Mouse (Mus musculus) stomach, embryonic 15.5 days (tissue): ENCODE results near the gene Ablim1. TPM values are rescaled to one million over a fixed set of nuclear protein-coding genes. Genes with fewer than 3 reads are reported as not detected.

ENCODE experiments used
- ATAC-seq: fragments of 200-750 bp; cut with Nextera tagmentation; 2 replicates; pipeline ENCODE4 v1.8.0; 2017; ENCODE audit warnings: low read depth, moderate number of reproducible peaks, moderate TSS enrichment; ENCODE audit not compliant: insufficient read depth, low FRiP score
- H3K27ac ChIP-seq: fragments of 300-500 bp; sonication (generic); 2 replicates; pipeline ENCODE4 v1.5.1; 2015; ENCODE audit warnings: mild to moderate bottlenecking, inconsistent platforms
- H3K27me3 ChIP-seq: fragments of 300-500 bp; sonication (generic); replicated peaks from 2 replicates; pipeline ENCODE4 v1.6.1; 2015; ENCODE audit warnings: inconsistent platforms
- H3K36me3 ChIP-seq: fragments of 300-500 bp; sonication (generic); 2 replicates; pipeline ENCODE4 v1.6.1; 2015; ENCODE audit warnings: inconsistent platforms
- H3K4me1 ChIP-seq: fragments of 300-500 bp; sonication (generic); 2 replicates; pipeline ENCODE4 v1.6.1; 2015; ENCODE audit warnings: inconsistent platforms
- H3K4me2 ChIP-seq: fragments of 300-500 bp; sonication (generic); 2 replicates; pipeline ENCODE4 v1.6.1; 2015; ENCODE audit warnings: mild to moderate bottlenecking, inconsistent platforms
- H3K4me3 ChIP-seq: fragments of 300-500 bp; sonication (generic); replicated peaks from 2 replicates; pipeline ENCODE4 v1.5.1; 2015; ENCODE audit warnings: inconsistent platforms
- H3K9ac ChIP-seq: fragments of 300-500 bp; sonication (generic); 2 replicates; pipeline ENCODE4 v1.6.1; 2015; ENCODE audit warnings: inconsistent platforms
- H3K9me3 ChIP-seq: fragments of 300-500 bp; sonication (generic); 2 replicates; pipeline ENCODE4 v1.6.1; 2016; ENCODE audit warnings: inconsistent platforms
- WGBS: fragments of 180-500 bp; shearing (Covaris S2); methylation state at CpG from one replicate; pipeline ENCODE4 v1.1.7; 2015; 5-methylcytosine and 5-hydroxymethylcytosine counted together
- polyA plus RNA-seq: library from polyadenylated mRNA; unstranded; fragments of >200 nt; fragmentation: Nextera tagmentation; extraction: Ambion mirVana; gene quantifications from 2 replicates; pipeline ENCODE4 v1.2.1, GENCODE M21; 2015

Gene Ablim1
- polyA plus RNA-seq, 1 experiment from 2014 or later: 41.2 TPM

DNA sequence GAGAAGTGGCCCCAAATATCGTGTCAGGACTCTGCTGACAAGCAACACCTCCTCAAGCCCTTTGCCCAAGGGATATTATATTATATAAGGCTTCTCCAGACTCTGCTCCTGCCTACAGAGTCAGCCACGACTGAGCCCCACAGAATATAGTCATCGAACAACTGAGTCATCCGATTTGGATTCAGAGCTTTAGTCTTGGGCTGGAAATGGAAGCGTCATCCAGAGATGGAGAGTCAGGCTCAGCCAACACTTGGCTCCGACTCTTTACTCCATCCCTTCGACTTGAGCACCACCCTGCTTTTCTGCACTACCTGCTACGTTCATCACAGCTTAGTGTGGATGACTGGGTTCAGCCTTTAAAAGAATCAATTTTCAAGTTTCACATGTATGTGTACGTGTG lies 17.3 kb downstream of the Ablim1 start:
- Histone ChIP-seq H3K9me3 (no peaks in the 10 kb centered on the region), H3K36me3 (no peaks in the 10 kb centered on the region), H3K27me3 (no peaks in the 10 kb centered on the region), H3K27ac (no peak overlapping the region), H3K4me2 (no peak overlapping the region), H3K4me3 (no peak overlapping the region), H3K4me1 (0 out of 2 replicates have a peak, but pooled peaks cover 6% of the 10 kb centered on the region), H3K9ac (no peak overlapping the region)
- WGBS: 91% methylated on average over 9 of the region's 9 CpGs
- no peak for ATAC-seq

DNA sequence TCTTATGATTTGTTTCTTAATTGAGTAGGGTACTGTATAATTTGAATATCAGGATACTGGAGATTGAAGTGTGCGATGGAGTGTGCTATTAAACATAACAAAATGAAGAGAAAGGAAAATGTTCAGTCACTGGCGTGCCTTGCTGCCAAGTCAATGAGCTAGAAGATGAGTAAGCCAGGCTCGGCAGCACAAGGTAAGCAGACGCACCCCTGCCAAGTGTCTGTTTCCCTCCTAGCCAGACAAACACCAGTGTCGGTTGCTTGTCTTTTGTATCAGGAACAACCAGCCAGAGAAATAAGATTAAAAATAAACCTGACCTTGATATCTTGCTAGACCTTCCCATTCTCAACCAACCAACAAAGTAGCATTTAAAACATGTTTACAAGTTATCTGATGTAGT lies 18.2 kb downstream of the Ablim1 start:
- H3K9ac ChIP-seq: no peak overlapping the region
- WGBS: 68% methylated on average over 5 of the region's 5 CpGs
- H3K36me3 ChIP-seq: no peaks in the 10 kb centered on the region
- no peak overlapping the region for H3K27ac ChIP-seq
- no peak overlapping the region for H3K4me3 ChIP-seq
- H3K9me3 ChIP-seq: no peaks in the 10 kb centered on the region
- no peaks in the 10 kb centered on the region for H3K27me3 ChIP-seq
- ATAC-seq: no peak
- H3K4me2 ChIP-seq: no peak overlapping the region
- no peaks in the 10 kb centered on the region for H3K4me1 ChIP-seq

DNA sequence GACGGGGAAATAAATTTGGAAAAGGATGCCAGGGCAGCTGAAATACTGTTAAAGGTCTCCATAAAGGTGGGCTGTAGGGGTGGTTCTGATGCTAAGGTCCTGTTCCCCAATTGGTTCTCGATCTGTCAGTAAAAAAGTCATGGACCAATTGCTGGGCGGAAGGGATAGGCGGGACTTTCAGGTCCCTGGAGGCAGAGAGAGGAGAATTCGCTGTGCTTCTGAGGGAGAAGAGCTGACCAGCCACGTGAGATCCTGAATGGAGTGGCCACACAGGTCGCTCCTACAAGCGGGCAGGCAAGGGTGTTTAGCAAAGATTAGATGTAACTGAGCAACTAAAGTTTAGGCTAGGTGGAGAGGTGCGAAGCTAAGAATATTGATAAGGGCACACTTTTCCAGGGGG lies 19.2 kb downstream of the Ablim1 start:
- 57% methylated on average over 9 of the region's 9 CpGs for WGBS

DNA sequence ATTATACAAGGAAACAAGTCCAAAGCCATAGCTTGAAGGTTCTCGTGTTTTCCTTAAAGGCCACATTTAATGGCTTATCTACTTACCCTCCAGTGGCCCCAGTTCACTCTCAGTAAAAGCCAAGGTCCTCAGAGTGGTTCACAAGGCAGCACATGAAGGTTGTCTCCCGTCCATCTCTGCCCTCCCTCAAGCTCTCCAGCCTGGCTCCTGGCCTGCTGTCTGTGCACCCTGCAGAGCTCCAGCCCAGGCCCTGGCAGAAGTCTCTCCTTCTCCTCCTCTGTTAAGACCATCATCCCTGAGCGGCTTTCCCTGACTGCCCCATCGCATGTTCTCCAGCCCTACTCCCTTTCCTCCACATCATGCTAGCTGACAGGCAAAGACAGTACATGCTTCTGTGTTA lies 20.4 kb downstream of the Ablim1 start:
- no peaks in the 10 kb centered on the region for H3K4me1 ChIP-seq
- WGBS: 75% methylated on average over 4 of the region's 4 CpGs
- H3K27ac ChIP-seq: peak overlapping the region; percentile 13; the same call in 1 of the 2 replicates
- H3K36me3 ChIP-seq: no peaks in the 10 kb centered on the region
- no peaks in the 10 kb centered on the region for H3K27me3 ChIP-seq
- H3K9me3 ChIP-seq: no peaks in the 10 kb centered on the region
- no peak overlapping the region for H3K9ac ChIP-seq
- no peak overlapping the region for H3K4me3 ChIP-seq
- ATAC-seq: no peak
- H3K4me2 ChIP-seq: no peak overlapping the region

More for the DNA sequence above, 19.2 kb downstream of the Ablim1 start:
- Histone ChIP-seq H3K4me2 (no peak overlapping the region), H3K9ac (no peak overlapping the region), H3K36me3 (no peaks in the 10 kb centered on the region), H3K9me3 (no peaks in the 10 kb centered on the region), H3K4me1 (no peaks in the 10 kb centered on the region), H3K27me3 (no peaks in the 10 kb centered on the region), H3K27ac (no peak overlapping the region), H3K4me3 (no peak overlapping the region)
- ATAC-seq: no peak

DNA sequence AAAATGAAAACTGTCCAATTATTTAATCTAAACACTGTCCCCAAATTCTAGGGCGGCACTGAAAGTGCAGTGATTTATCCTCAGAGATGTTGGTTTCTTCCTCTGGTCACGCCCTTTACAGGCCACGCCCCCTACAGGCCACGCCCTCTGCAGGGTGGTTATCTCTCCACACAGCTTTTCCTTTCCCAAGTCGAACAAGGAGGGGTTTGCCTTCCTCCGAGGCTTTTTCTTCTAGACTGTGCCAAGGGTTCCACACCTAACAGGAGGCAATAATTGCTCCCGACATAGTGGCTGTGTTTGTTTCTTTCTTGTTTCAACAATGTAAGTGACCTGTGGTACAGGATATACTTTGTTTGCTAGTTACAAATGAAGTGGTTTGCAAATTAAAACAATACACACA lies 21.0 kb downstream of the Ablim1 start:
- Histone ChIP-seq H3K36me3 (no peaks in the 10 kb centered on the region), H3K9me3 (no peaks in the 10 kb centered on the region), H3K27me3 (no peaks in the 10 kb centered on the region), H3K4me1 (no peaks in the 10 kb centered on the region), H3K4me2 (no peak overlapping the region), H3K4me3 (no peak overlapping the region), H3K27ac (no peak overlapping the region), H3K9ac (no peak overlapping the region)
- peak; percentile 66 for ATAC-seq
- 30% methylated on average over 7 of the region's 7 CpGs for WGBS

DNA sequence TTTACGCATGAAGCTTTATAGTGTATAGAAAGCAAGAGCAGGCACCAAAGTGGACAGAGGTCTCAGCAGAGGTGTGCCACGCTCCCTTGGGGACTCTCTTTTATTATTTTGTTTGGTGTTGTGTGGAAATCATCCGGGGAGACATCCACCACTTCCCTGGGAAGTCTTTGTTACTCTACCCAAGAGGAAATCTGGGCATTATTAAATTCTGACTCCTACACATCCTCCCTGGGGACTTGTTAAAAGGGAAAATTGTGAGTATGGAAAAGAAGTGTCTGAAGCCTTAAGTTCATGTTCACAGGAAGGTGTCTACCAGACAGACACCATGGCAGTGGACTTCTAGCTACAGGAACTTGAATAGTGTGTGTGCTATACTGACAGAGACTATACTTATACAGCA lies 31.4 kb downstream of the Ablim1 start:
- Histone ChIP-seq H3K9me3 (no peaks in the 10 kb centered on the region), H3K4me1 (no peaks in the 10 kb centered on the region), H3K27me3 (no peaks in the 10 kb centered on the region), H3K4me3 (no peak overlapping the region), H3K27ac (no peak overlapping the region), H3K4me2 (no peak overlapping the region), H3K9ac (no peak overlapping the region), H3K36me3 (no peaks in the 10 kb centered on the region)
- WGBS: 70% methylated on average over 3 of the region's 3 CpGs
- no peak for ATAC-seq

DNA sequence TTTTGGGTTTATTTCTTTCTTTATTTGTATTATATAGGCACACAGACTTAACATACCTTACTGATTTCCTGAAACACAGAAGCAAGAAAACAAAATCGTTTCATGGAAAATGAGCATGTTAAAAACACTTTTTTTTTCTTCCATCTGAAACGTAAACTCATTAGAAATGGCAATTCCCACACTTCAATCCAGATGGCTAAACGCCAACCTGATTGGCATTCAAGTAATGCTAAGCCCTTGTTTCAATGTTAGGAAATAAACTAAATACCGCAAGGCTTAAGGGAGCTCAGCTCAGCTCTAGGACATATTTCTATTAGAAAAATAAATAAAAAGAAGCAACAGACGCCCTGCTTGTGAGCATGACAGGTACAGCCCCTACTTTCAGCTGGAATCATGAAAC lies 32.1 kb downstream of the Ablim1 start:
- ATAC-seq: no peak
- WGBS: 43% methylated on average over 5 of the region's 5 CpGs
- H3K4me3 ChIP-seq: no peak overlapping the region
- no peaks in the 10 kb centered on the region for H3K9me3 ChIP-seq
- H3K27ac ChIP-seq: no peak overlapping the region
- no peaks in the 10 kb centered on the region for H3K36me3 ChIP-seq
- H3K4me1 ChIP-seq: no peaks in the 10 kb centered on the region
- H3K9ac ChIP-seq: no peak overlapping the region
- no peaks in the 10 kb centered on the region for H3K27me3 ChIP-seq
- H3K4me2 ChIP-seq: no peak overlapping the region

DNA sequence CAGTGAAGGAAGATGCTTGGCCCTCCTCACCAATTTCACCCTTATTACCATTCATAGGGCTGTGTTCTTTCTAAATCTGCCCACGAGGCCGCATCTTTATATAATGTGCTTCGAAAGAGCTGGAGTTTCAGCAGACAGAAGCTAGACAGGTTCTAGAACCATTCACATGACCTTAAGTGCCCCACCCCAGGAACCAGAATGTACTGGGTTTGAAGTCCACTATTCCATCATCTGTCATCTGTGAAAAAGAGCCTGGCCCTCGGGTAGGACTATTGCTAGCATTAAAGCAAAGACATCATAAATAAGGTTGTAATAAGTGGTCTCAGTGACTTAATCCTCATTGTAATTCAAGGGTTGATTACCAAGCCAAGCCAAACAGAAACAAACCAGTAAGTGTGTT lies 35.1 kb downstream of the Ablim1 start:
- no peak overlapping the region for H3K4me3 ChIP-seq
- H3K27ac ChIP-seq: no peak overlapping the region
- H3K4me2 ChIP-seq: no peak overlapping the region
- no peak overlapping the region for H3K9ac ChIP-seq
- WGBS: 84% methylated on average over 4 of the region's 4 CpGs
- peaks cover 7% of the 10 kb centered on the region for H3K4me1 ChIP-seq
- no peak for ATAC-seq
- H3K36me3 ChIP-seq: no peaks in the 10 kb centered on the region
- H3K27me3 ChIP-seq: no peaks in the 10 kb centered on the region
- no peaks in the 10 kb centered on the region for H3K9me3 ChIP-seq

DNA sequence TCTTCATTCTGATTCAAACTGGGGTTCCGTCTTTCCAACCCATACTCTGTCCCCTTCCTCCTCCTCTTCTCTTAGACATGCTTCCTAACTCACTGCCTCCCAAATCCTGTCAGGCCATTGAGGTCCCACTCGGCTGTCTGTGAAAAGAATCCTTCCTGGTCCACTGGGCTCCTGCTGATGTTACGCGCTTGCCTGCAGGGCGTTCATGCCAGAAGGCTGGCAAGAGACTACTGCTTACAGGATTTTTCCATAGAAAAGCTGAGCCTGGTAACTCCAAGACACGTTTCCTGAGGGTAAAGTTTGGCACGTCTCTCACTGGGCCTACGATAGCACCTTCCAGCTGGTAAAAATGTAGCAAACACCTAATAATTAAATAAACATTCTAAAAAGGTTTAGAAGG lies 36.5 kb downstream of the Ablim1 start:
- no peaks in the 10 kb centered on the region for H3K36me3 ChIP-seq
- no peak overlapping the region for H3K27ac ChIP-seq
- H3K4me2 ChIP-seq: no peak overlapping the region
- H3K9me3 ChIP-seq: no peaks in the 10 kb centered on the region
- no peaks in the 10 kb centered on the region for H3K27me3 ChIP-seq
- no peak overlapping the region for H3K4me3 ChIP-seq
- H3K9ac ChIP-seq: no peak overlapping the region
- H3K4me1 ChIP-seq: peaks cover 16% of the 10 kb centered on the region
- 82% methylated on average over 8 of the region's 8 CpGs for WGBS
- no peak for ATAC-seq

DNA sequence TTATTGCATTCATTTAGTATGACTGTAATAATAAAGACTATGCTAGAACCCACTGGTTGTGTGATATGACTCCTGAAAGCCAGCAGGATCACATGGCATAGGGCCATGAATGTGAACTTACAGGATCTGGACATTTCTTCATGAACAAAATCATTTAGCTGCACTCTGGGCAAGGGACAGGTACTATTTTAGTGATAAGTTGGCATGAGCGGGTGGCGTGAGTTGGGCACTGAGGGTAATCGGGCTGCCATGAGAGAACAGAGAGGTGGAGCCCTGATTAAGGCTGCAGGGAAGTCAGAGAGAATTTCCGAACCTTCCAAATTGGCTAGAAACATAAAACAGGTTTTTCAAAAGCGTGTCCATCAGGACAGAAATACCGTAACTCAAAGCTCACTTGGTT lies 37.7 kb downstream of the Ablim1 start:
- no peak overlapping the region for H3K9ac ChIP-seq
- WGBS: 92% methylated on average over 6 of the region's 6 CpGs
- no peak overlapping the region for H3K4me2 ChIP-seq
- H3K36me3 ChIP-seq: no peaks in the 10 kb centered on the region
- H3K9me3 ChIP-seq: no peaks in the 10 kb centered on the region
- no peak for ATAC-seq
- peaks cover 25% of the 10 kb centered on the region for H3K4me1 ChIP-seq
- H3K27me3 ChIP-seq: no peaks in the 10 kb centered on the region
- H3K27ac ChIP-seq: no peak overlapping the region
- no peak overlapping the region for H3K4me3 ChIP-seq

DNA sequence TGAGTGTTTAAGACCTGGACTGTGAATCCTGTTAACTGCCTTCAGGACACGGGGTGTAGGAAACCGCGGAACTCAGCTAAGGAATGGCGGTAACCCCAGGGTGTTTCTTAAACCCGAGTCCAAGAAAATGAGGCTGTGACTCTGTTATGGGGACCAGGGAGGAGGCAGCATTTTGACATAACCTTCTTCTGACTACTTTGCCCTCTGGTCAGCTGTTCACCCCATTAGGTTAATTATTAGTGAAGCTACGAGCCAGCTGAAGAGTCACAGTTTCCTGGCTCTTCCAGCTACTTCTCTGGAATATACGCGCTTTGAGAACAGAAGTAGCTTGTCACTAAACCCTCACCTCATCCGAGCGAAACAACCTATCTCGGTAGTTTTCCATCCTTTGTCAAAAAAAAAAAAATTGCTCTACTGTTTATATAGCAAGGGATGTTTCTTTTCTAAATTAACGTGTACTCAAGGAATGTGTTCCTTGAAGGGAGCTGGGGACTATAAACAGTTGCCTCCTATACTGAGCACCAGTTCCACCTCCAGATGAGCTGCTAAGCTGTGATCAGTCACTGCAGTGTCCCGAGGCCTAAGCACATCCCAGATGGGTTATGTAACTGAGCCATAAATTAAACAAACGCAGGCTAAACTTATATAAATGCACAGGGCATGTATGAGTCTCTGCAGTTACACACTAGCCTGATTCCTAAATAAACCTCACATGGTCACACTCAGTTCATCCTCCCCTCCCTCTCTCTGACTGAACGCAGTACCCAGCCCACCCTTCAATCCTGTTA lies 39.4 kb downstream of the Ablim1 start:
- 20% methylated on average over 15 of the region's 15 CpGs for WGBS

DNA sequence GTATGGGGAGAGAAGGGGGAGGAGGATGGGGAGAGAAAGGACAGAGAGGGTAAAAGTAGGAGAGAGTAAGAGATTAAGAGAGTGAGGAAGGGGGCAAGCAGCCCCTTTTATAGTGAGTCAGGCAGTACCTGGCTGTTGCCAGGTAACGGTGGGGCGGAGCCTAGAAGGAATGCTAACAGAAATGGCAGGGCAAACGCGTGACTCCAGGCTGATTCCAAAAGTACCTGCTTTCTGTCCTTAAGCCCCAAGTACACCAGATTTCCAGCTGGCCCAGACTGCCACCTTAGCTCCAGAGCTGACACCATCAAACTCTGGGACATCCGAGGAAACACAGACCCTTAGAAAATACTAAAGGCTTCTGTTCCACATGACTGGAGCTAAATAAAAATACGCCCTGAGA lies 40.0 kb downstream of the Ablim1 start:
- peaks cover 26% of the 10 kb centered on the region for H3K4me1 ChIP-seq
- H3K4me2 ChIP-seq: peak overlapping the region; percentile 45
- H3K36me3 ChIP-seq: no peaks in the 10 kb centered on the region
- no peaks in the 10 kb centered on the region for H3K27me3 ChIP-seq
- H3K27ac ChIP-seq: peak overlapping the region; percentile 78
- ATAC-seq: peak; percentile 4; the same call in 1 of the 2 replicates
- H3K4me3 ChIP-seq: peak overlapping the region; percentile 13
- WGBS: 28% methylated on average over 6 of the region's 6 CpGs
- no peaks in the 10 kb centered on the region for H3K9me3 ChIP-seq
- no peak overlapping the region for H3K9ac ChIP-seq

More for the DNA sequence above, 39.4 kb downstream of the Ablim1 start:
- ATAC-seq: peak; percentile 48
- no peaks in the 10 kb centered on the region for H3K36me3 ChIP-seq
- H3K4me2 ChIP-seq: peak overlapping the region; percentile 45
- H3K4me3 ChIP-seq: peak overlapping the region; percentile 13
- H3K27me3 ChIP-seq: no peaks in the 10 kb centered on the region
- no peaks in the 10 kb centered on the region for H3K9me3 ChIP-seq
- peak overlapping the region; percentile 78 for H3K27ac ChIP-seq
- H3K9ac ChIP-seq: no peak overlapping the region
- H3K4me1 ChIP-seq: peaks cover 26% of the 10 kb centered on the region
